Mouse (Mus musculus) neural tube, embryonic 14.5 days (tissue): ENCODE results near the gene Trim38. TPM values are rescaled to one million over a fixed set of nuclear protein-coding genes. Genes with fewer than 3 reads are reported as not detected.
"Not testable (repeated sequence)": the region's sequence is repeated elsewhere in the genome, so short reads cannot be mapped to it uniquely, and the experiment has no call there.

Source experiments
- ATAC-seq: fragments of 200-750 bp; cut with Nextera tagmentation; 2 replicates; pipeline ENCODE4 v1.8.0; 2017; ENCODE audit warnings: low read depth, mild to moderate bottlenecking, moderate TSS enrichment, moderate library complexity
- H3K27ac ChIP-seq: fragments of 300-500 bp; sonication (generic); 2 replicates; pipeline ENCODE4 v1.5.1; 2014; ENCODE audit warnings: low read depth, mild to moderate bottlenecking, control low read depth, low read length, moderate library complexity, mixed read lengths
- H3K27me3 ChIP-seq: fragments of 300-500 bp; sonication (generic); 2 replicates; pipeline ENCODE4 v1.6.1; 2014; ENCODE audit warnings: low read length; ENCODE audit not compliant: control insufficient read depth, insufficient read depth
- H3K36me3 ChIP-seq: fragments of 300-500 bp; sonication (generic); 2 replicates; pipeline ENCODE4 v1.6.1; 2014; ENCODE audit warnings: low read length, mixed read lengths; ENCODE audit not compliant: control insufficient read depth, insufficient read depth
- H3K4me1 ChIP-seq: fragments of 300-500 bp; sonication (generic); 2 replicates; pipeline ENCODE4 v1.6.1; 2014; ENCODE audit warnings: low read length; ENCODE audit not compliant: control insufficient read depth, insufficient read depth
- H3K4me2 ChIP-seq: fragments of 300-500 bp; sonication (generic); 2 replicates; pipeline ENCODE4 v1.6.1; 2014; ENCODE audit warnings: mild to moderate bottlenecking, low read depth, low read length, control low read depth
- H3K4me3 ChIP-seq: fragments of 300-500 bp; sonication (generic); 2 replicates; pipeline ENCODE4 v1.5.1; 2014; ENCODE audit warnings: low read depth, low read length, control low read depth, mixed read lengths
- H3K9ac ChIP-seq: fragments of 300-500 bp; sonication (generic); replicated peaks from 2 replicates; pipeline ENCODE4 v1.6.1; 2014; ENCODE audit warnings: low read depth, mild to moderate bottlenecking, control low read depth, low read length, mixed read lengths
- H3K9me3 ChIP-seq: fragments of 300-500 bp; sonication (generic); 2 replicates; pipeline ENCODE4 v1.6.1; 2016; ENCODE audit warnings: low read length; ENCODE audit not compliant: control insufficient read depth
- WGBS: fragments of 180-500 bp; shearing (Covaris S2); extraction: QIAGEN DNeasy Blood & Tissue Kit; methylation state at CpG from one replicate; pipeline ENCODE4 v1.1.7; 2014; 5-methylcytosine and 5-hydroxymethylcytosine counted together
- polyA plus RNA-seq: library from polyadenylated mRNA; unstranded; fragments of >200 nt; fragmentation: Nextera tagmentation; extraction: Ambion mirVana; gene quantifications from 2 replicates; pipeline ENCODE4 v1.2.1, GENCODE M21; 2014

The Trim38 gene
- not detected in 2 replicates for polyA plus RNA-seq

DNA sequence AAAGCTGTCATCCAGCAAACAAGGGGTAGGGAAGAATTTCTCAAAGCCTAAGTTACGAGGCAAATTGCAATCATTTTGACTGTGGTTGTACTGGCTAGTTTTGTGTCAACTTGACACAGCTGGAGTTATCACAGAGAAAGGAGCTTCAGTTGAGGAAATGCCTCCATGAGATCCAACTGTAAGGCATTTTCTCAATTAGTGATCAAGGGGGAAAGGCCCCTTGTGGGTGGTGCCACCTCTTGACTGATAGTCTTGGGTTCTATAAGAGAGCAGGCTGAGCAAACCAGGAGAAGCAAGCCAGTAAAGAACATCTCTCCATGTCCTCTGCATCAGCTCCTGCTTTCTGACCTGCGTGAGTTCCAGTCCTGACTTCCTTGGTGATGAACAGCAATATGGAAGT lies at the start of gene Trim38:
Trim38 (plus strand) TSS at position 301 of the 400 bp plus-strand sequence.
- not testable (repeated sequence) for H3K9me3 ChIP-seq, H3K36me3 ChIP-seq, H3K4me2 ChIP-seq, H3K27ac ChIP-seq, H3K4me3 ChIP-seq, H3K9ac ChIP-seq, H3K27me3 ChIP-seq, H3K4me1 ChIP-seq, ATAC-seq
- WGBS = 89% methylated on average over 2 of the region's 2 CpGs

DNA sequence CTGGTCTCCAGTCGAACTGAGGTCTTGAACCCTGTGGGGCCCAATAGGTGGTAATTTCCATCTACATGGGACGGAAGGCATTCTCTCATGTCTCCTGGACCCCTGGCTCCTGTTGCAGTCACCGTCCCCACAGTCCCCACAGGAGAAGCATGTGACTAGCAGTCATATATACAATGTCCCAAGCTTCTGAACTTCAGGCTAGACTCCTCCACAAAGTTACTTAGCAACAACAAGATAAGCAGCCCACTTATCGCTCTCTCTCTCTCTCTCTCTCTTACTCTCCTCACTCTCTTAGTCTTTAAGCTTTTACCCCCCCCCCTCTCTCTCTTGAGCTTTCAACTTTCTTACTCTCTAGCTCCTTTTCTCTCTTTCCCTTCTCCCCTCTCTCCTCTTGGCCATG lies 45.5 kb upstream of the Trim38 start:
- WGBS = 87% methylated on average over 4 of the region's 4 CpGs
- no peak overlapping the region for H3K27ac ChIP-seq
- no peak overlapping the region for H3K4me3 ChIP-seq
- H3K9ac ChIP-seq = no peak overlapping the region
- ATAC-seq = no peak
- H3K9me3 ChIP-seq = no peaks in the 10 kb centered on the region
- no peaks in the 10 kb centered on the region for H3K27me3 ChIP-seq
- H3K4me2 ChIP-seq = no peak overlapping the region
- no peaks in the 10 kb centered on the region for H3K36me3 ChIP-seq
- H3K4me1 ChIP-seq = no peaks in the 10 kb centered on the region

DNA sequence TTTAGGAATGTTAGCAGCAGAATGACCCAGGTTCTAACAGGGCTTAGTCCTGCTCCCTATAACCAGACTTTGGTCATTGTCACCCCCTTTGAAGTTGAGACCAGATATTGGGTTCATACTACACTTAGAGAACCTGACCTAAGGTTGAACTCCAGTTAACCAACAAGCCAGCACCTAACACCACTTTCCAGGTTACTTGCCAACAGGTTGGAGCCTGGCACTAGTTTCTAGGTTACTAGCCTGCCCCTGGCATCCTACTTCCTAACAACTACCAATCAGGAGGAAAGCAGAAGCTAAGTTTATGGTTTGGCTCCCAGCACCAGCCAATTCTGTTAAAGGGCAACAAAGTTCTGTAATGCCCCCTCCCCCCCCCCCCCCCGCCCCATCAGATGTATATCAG lies 44.5 kb upstream of the Trim38 start:
- no peak overlapping the region for H3K4me3 ChIP-seq
- ATAC-seq = no peak
- H3K4me2 ChIP-seq = no peak overlapping the region
- H3K36me3 ChIP-seq = no peaks in the 10 kb centered on the region
- H3K9me3 ChIP-seq = no peaks in the 10 kb centered on the region
- no peak overlapping the region for H3K27ac ChIP-seq
- no peak overlapping the region for H3K9ac ChIP-seq
- WGBS = 33% methylated on average over 1 of the region's 1 CpGs
- H3K27me3 ChIP-seq = no peaks in the 10 kb centered on the region
- H3K4me1 ChIP-seq = no peaks in the 10 kb centered on the region

DNA sequence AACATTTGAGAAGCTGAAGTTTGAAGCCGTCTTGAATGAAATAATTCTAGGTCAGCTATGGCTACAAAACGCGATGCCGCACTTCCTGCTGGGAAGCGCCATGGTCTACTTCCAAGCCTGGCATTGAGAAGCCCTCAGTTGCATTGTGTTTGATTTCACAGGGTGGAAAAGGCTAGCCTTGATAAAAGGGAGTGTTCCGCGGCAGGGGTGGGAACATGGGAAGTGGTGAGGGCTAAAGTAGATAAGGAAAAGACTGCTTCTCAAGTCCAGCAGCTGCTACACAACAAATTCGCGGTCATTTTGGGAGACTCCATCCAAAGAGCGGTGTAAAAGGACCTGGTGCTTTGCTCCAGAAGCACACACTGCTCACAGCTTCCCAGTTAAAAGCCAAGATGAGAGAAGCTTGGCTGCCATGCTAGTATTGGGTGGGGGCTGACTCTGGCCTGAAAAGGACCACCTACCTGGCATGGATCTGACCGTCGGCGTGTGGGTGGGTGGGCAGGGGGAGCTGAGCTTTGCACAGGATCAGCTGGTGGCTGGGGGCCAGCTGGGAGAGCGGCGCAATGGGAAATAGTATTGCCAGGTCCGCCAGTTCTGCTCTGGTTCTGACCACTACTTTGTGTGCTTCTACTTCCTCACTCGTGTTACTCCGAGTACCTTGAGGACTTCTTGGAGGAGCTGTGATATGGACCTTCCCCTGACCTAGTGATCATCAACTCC lies 41.1 kb upstream of the Trim38 start:
- Histone ChIP-seq H3K4me2 (no peak overlapping the region), H3K27me3 (no peaks in the 10 kb centered on the region), H3K9me3 (no peaks in the 10 kb centered on the region), H3K4me3 (no peak overlapping the region), H3K9ac (no peak overlapping the region), H3K36me3 (no peaks in the 10 kb centered on the region), H3K27ac (no peak overlapping the region), H3K4me1 (no peaks in the 10 kb centered on the region)
- no peak for ATAC-seq
- WGBS = 90% methylated on average over 18 of the region's 18 CpGs

DNA sequence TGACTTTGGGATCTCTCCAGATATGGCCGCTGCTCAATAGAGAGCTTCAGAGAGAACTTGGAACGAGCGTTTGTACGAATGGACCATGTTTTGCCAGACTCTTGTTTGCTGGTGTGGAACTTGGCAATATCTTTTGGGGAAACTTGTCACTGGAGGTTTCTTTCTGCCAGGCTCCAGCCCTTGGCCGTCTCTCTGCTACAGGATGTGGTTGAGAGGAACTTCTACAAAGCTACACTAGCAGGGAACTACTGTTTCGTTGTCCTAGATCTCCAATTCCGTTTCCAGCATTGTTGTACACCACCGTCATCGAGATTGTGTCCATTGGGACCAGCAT lies 40.6 kb upstream of the Trim38 start:
- H3K36me3 ChIP-seq = no peaks in the 10 kb centered on the region
- no peaks in the 10 kb centered on the region for H3K4me1 ChIP-seq
- no peaks in the 10 kb centered on the region for H3K9me3 ChIP-seq
- H3K27ac ChIP-seq = no peak overlapping the region
- H3K4me2 ChIP-seq = no peak overlapping the region
- no peaks in the 10 kb centered on the region for H3K27me3 ChIP-seq
- no peak overlapping the region for H3K4me3 ChIP-seq
- no peak for ATAC-seq
- H3K9ac ChIP-seq = no peak overlapping the region
- 92% methylated on average over 9 of the region's 9 CpGs for WGBS

DNA sequence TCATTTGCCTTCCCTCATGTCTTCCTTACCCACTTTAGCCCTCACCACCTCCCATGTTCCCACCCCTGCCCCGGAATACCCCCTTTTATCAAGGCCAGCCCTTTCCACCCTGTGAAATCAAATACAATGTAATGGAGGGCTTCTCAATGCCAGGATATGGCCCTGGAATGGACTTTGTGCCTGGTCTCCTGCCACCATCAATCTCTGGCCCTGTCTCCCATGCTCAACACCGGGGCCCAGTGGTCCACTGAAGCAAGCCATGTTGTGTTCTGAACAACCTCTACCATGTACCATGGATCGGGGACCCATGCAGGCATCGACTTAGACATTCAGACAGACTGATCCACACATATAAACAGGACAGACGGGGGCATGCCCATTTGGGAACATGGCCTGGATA lies 40.0 kb upstream of the Trim38 start:
- no peak overlapping the region for H3K27ac ChIP-seq
- H3K9ac ChIP-seq = no peak overlapping the region
- no peaks in the 10 kb centered on the region for H3K4me1 ChIP-seq
- H3K9me3 ChIP-seq = no peaks in the 10 kb centered on the region
- no peaks in the 10 kb centered on the region for H3K27me3 ChIP-seq
- ATAC-seq = no peak
- WGBS = 92% methylated on average over 5 of the region's 5 CpGs
- H3K4me3 ChIP-seq = no peak overlapping the region
- no peak overlapping the region for H3K4me2 ChIP-seq
- no peaks in the 10 kb centered on the region for H3K36me3 ChIP-seq

DNA sequence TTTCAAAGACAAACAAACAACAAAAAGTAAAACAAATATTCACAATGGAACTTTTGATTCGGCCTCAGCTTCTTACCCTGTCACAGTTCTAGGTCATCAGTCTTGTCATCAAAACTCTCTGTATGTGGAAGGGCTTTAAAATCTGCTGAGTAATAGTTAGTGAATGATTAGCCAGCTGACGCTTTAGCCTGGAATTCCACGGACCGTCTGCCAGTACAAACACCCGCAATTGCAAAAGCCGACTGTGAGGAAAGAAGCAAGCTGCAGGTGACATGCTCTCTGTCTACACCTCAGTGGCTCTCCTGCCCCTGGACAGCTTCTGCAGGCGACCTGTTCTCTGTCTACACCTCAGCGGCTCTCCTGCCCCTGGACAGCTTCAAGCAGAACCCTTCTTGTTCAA lies 39.2 kb upstream of the Trim38 start:
- no peaks in the 10 kb centered on the region for H3K9me3 ChIP-seq
- 35% methylated on average over 8 of the region's 8 CpGs for WGBS
- no peaks in the 10 kb centered on the region for H3K27me3 ChIP-seq
- H3K9ac ChIP-seq = no peak overlapping the region
- no peak overlapping the region for H3K27ac ChIP-seq
- no peak overlapping the region for H3K4me2 ChIP-seq
- no peaks in the 10 kb centered on the region for H3K4me1 ChIP-seq
- H3K36me3 ChIP-seq = no peaks in the 10 kb centered on the region
- no peak overlapping the region for H3K4me3 ChIP-seq
- ATAC-seq = no peak

DNA sequence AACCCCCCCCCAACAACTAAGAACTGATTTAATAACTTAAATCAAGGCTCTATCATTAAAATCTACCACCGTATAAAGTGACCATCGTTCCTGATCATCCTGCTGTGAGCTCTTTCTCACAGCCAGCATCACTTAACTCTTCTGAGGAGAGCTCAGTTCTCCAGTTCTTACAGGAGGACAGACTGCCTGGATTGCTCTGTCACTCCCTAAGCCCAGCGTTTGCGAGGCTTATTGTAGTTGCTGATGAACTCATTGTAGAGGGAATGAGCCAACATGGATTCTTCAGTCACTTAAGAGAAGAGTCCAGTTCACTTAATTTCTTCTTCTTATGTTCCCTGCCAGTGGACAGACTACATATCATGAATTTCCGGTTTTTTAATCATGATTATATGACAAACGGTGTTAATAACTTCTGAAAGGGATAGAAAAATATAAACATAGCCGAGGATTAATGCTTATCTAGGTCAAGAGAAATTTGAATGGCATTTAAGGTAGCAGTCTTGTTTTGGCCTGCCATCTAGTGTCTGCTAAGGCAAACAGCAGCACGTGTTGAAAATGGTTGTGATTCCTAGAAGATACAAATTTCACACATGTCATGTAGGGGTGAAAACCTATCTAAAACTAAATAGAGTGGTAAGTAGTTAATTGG lies 37.4 kb upstream of the Trim38 start:
- no peaks in the 10 kb centered on the region for H3K27me3 ChIP-seq
- ATAC-seq = no peak; the same call in 1 of the 2 replicates
- no peaks in the 10 kb centered on the region for H3K36me3 ChIP-seq

DNA sequence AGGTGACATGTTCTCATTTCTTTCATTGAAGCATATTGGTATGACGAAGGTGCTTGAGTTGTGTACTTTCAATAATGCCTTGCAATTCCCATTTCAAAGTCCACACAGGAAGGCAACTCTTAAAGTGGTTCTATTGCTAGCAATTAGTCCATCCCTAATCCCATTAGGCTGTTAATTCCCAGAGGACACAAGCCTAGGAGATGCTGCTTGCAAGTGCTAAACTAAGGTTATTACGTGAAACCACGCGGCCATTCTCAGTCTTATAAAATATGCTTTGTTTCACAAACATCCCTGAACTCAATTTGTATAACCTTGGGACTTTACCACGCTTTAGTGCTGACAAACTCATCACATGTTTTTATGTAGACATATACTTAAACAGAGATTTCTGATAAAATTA lies 32.6 kb upstream of the Trim38 start:
- no peak overlapping the region for H3K4me3 ChIP-seq
- no peaks in the 10 kb centered on the region for H3K9me3 ChIP-seq
- no peaks in the 10 kb centered on the region for H3K27me3 ChIP-seq
- 70% methylated on average over 5 of the region's 5 CpGs for WGBS
- H3K9ac ChIP-seq = no peak overlapping the region
- no peak overlapping the region for H3K27ac ChIP-seq
- H3K4me2 ChIP-seq = no peak overlapping the region
- no peaks in the 10 kb centered on the region for H3K36me3 ChIP-seq
- no peak for ATAC-seq
- peaks cover 8% of the 10 kb centered on the region; the same call in 1 of the 2 replicates for H3K4me1 ChIP-seq

More for the DNA sequence above, 37.4 kb upstream of the Trim38 start:
- Histone ChIP-seq H3K9me3 (no peaks in the 10 kb centered on the region), H3K4me3 (no peak overlapping the region), H3K4me1 (no peaks in the 10 kb centered on the region), H3K9ac (no peak overlapping the region), H3K27ac (no peak overlapping the region), H3K4me2 (no peak overlapping the region)
- 25% methylated on average over 8 of the region's 8 CpGs for WGBS
